Mouse (Mus musculus) C2C12 (cell line): ENCODE data around the gene Msantd2.

ENCODE experiments used
- CEBPB ChIP-seq: IDR thresholded peaks from one replicate; pipeline ENCODE4 v1.6.1; 2011; ENCODE audit warnings: low read depth, mild to moderate bottlenecking, control low read depth, moderate library complexity
- CTCF ChIP-seq: IDR thresholded peaks from one replicate; pipeline ENCODE4 v1.5.1; 2011; ENCODE audit not compliant: control insufficient read depth, insufficient read depth, insufficient read length
- MYOD1 ChIP-seq: IDR thresholded peaks from one replicate; pipeline ENCODE4 v1.6.1; 2011; ENCODE audit warnings: low read depth; ENCODE audit not compliant: control insufficient read depth, insufficient read length
- MYOG ChIP-seq: IDR thresholded peaks from one replicate; pipeline ENCODE4 v1.6.1; 2011; ENCODE audit not compliant: control insufficient read depth, insufficient read length; ENCODE audit errors: extremely low read depth
- USF1 ChIP-seq: IDR thresholded peaks from one replicate; pipeline ENCODE4 v1.6.1; 2011; ENCODE audit warnings: low read depth, mild to moderate bottlenecking, control low read depth, moderate library complexity

- TF ChIP-seq CTCF: no peak
- no peak for TF ChIP-seq MYOG
- no peak for TF ChIP-seq CEBPB
- TF ChIP-seq USF1: no peak
- no peak for TF ChIP-seq MYOD1
Observed at GRCm38 (mm10) chr9:37545166-37545610, 56.1 kb downstream of the Msantd2 start.
